Mouse (Mus musculus) intestine, embryonic 14.5 days (tissue): Measurements from ENCODE around the gene Dynlt1c. TPM values are rescaled to one million over a fixed set of nuclear protein-coding genes. Genes with fewer than 3 reads are reported as not detected.
"Not testable (repeated sequence)": the region's sequence is repeated elsewhere in the genome, so short reads cannot be mapped to it uniquely, and the experiment has no call there.

ENCODE experiments used
- ATAC-seq: fragments of 200-750 bp; cut with Nextera tagmentation; replicated peaks from 2 replicates; pipeline ENCODE4 v1.8.0; 2017; ENCODE audit warnings: low read depth, moderate number of reproducible peaks, moderate TSS enrichment, moderate library complexity; ENCODE audit not compliant: low FRiP score, low TSS enrichment
- DNase-seq: peaks from one replicate; pipeline ENCODE4 v3.0.0-alpha.2; 2018; ENCODE audit warnings: low spot score
- H3K27ac ChIP-seq: fragments of 300-500 bp; sonication (generic); 2 replicates; pipeline ENCODE4 v1.5.1; 2014; ENCODE audit warnings: low read depth, mild to moderate bottlenecking, control low read depth
- H3K27me3 ChIP-seq: fragments of 300-500 bp; sonication (generic); replicated peaks from 2 replicates; pipeline ENCODE4 v1.6.1; 2014; ENCODE audit warnings: low read length, control low read depth; ENCODE audit not compliant: control insufficient read depth, insufficient read depth
- H3K36me3 ChIP-seq: fragments of 300-500 bp; sonication (generic); 2 replicates; pipeline ENCODE4 v1.6.1; 2014; ENCODE audit warnings: low read length, control low read depth; ENCODE audit not compliant: control insufficient read depth, insufficient read depth
- H3K4me1 ChIP-seq: fragments of 300-500 bp; sonication (generic); replicated peaks from 2 replicates; pipeline ENCODE4 v1.6.1; 2014; ENCODE audit warnings: low read length, control low read depth, mixed read lengths; ENCODE audit not compliant: control insufficient read depth, insufficient read depth
- H3K4me2 ChIP-seq: fragments of 300-500 bp; sonication (generic); 2 replicates; pipeline ENCODE4 v1.6.1; 2014; ENCODE audit warnings: low read length
- H3K4me3 ChIP-seq: fragments of 300-500 bp; sonication (generic); 2 replicates; pipeline ENCODE4 v1.5.1; 2014; ENCODE audit warnings: low read depth, low read length, control low read depth, mixed read lengths
- H3K9ac ChIP-seq: fragments of 300-500 bp; sonication (generic); 2 replicates; pipeline ENCODE4 v1.6.1; 2014; ENCODE audit warnings: mild to moderate bottlenecking, low read length
- H3K9me3 ChIP-seq: fragments of 300-500 bp; sonication (generic); 2 replicates; pipeline ENCODE4 v1.6.1; 2016; ENCODE audit warnings: low read length, control low read depth; ENCODE audit not compliant: control insufficient read depth
- WGBS: fragments of 180-500 bp; shearing (Covaris S2); extraction: QIAGEN DNeasy Blood & Tissue Kit; methylation state at CpG from one replicate; pipeline ENCODE4 v1.1.7; 2014; 5-methylcytosine and 5-hydroxymethylcytosine counted together
- polyA plus RNA-seq: library from polyadenylated mRNA; unstranded; fragments of >200 nt; fragmentation: Nextera tagmentation; extraction: Ambion mirVana; gene quantifications from 2 replicates; pipeline ENCODE4 v1.2.1, GENCODE M21; 2014

The Dynlt1c gene
- polyA plus RNA-seq, 1 experiment from 2014 or later: 36.1 TPM

DNA sequence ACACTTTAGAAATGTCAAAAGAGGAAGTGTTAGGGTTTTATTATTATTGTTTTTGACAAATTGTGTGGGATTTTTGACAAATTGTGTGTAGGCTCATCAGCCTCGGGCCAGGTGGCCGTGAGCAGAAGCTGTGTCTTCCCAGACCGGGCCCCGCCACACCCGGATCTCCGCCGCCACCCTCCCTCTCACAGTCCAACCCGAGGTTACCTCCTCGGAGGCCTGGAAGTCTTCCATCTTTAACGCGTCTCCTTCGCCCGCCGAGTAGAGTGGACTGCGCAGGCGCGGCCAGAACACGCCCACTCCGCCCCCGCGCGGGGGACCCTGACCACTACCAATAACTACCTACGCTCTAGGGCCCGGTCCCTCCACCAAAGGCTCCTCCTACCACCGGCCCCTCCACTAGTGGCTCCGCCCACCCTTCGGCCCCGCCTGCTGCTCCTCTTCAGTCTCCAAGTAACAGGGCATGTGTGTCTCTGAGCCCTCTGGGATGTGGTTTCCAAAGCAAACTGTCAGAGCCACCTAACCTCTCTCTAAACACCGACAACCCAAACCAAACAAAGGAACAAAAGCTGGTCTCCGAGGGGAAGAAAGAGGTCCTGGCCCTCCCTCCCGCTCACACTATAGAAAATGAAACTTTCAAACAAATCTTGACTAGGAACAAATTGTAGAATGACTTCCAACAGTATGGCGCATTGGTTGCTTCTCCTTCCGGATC, 54.3 kb downstream of the Dynlt1c start, which contains the start of gene Dynlt1f:
TSS of gene Dynlt1f (minus strand) at position 334 of the 715 bp plus-strand sequence.
- DNase-seq (peak; percentile 60), ATAC-seq (peak; percentile 95)
- WGBS: 3% methylated on average over 21 of the region's 33 CpGs
- H3K36me3 ChIP-seq, H3K4me1 ChIP-seq, H3K9me3 ChIP-seq, H3K27me3 ChIP-seq: not testable (repeated sequence)
- Histone ChIP-seq H3K9ac (peak within 1 kb of the TSS; percentile 61), H3K27ac (peak within 1 kb of the TSS; percentile 57; the same call in 1 of the 2 replicates), H3K4me2 (peak within 1 kb of the TSS; percentile 41), H3K4me3 (peak within 1 kb of the TSS; percentile 42)

DNA sequence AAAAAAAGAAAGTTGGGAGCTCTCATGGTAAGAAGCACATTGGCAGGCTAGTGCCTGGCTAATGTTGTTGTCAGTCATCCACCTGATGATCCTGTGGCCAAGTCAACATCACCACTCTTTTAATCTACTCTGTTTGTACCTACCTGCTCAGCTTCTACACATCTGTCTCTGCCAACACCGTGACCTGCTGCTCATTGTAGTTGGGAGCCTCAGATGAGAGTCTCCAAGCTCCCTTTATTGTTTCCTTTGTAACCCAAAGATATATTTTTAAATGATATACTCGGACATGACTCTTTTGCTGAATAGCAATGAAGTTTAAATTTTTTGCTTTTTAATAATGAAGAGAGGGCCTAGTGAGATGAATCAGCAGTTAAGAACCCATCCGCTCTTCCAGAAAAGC, 55.0 kb downstream of the Dynlt1c start:
- not testable (repeated sequence) for H3K4me3 ChIP-seq, ATAC-seq, H3K27me3 ChIP-seq, H3K9me3 ChIP-seq, H3K4me2 ChIP-seq, H3K9ac ChIP-seq, DNase-seq, H3K27ac ChIP-seq, H3K4me1 ChIP-seq, H3K36me3 ChIP-seq
- WGBS: 89% methylated on average over 1 of the region's 3 CpGs

DNA sequence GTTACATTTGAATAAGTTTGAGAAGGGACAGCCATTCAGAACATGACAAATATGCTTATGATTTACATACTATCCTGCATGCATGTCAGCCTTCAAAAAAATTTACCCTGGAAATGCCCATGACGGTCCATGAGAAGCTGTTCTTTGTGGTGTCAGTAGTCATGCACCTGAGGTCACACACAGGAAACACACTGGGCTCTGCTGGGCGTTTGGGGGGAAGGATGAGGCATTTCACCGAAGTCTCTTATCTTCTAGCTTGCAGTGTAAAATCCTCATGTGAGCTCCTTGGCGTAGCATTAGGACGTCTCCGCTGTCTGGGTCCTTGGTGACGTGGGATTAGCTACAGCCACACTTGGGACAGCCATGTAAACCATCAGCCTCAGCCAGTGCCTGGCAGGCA, 57.3 kb downstream of the Dynlt1c start, which contains the start of gene Sytl3:
TSS of gene Sytl3 (plus strand) at position 293 of the 400 bp plus-strand sequence.
- not testable (repeated sequence) for H3K9me3 ChIP-seq, H3K4me1 ChIP-seq, H3K4me3 ChIP-seq, H3K9ac ChIP-seq, H3K27me3 ChIP-seq, DNase-seq, H3K36me3 ChIP-seq, H3K4me2 ChIP-seq, H3K27ac ChIP-seq, ATAC-seq
- 70% methylated on average over 3 of the region's 7 CpGs for WGBS

Other genes starting within 250 kb of the Dynlt1c start
- gene Dynlt1b, start 171.6 kb upstream of the Dynlt1c start, polyA plus RNA-seq: 613 and 620 TPM in 2 replicates
- gene Dynlt1f, start 54.2 kb downstream of the Dynlt1c start, polyA plus RNA-seq: 323 and 326 TPM in 2 replicates
- 0.47 and 0.60 TPM in 2 replicates for gene Sytl3, start 57.4 kb downstream of the Dynlt1c start, polyA plus RNA-seq
- 159 and 176 TPM in 2 replicates for gene Ezr, start 181.1 kb downstream of the Dynlt1c start, polyA plus RNA-seq